Mouse (Mus musculus) MEL (cell line): Measurements from ENCODE around the gene Rbfox2.

Experiments
- CHD2 ChIP-seq: IDR thresholded peaks from 2 replicates; pipeline ENCODE4 v1.6.1; 2011; ENCODE audit warnings: low read length, improper control_type of control experiment
- MYC ChIP-seq: IDR thresholded peaks from 2 replicates; pipeline ENCODE4 v1.6.1; 2011; ENCODE audit warnings: low read depth, mild to moderate bottlenecking, low read length, improper control_type of control experiment, moderate library complexity

DNA sequence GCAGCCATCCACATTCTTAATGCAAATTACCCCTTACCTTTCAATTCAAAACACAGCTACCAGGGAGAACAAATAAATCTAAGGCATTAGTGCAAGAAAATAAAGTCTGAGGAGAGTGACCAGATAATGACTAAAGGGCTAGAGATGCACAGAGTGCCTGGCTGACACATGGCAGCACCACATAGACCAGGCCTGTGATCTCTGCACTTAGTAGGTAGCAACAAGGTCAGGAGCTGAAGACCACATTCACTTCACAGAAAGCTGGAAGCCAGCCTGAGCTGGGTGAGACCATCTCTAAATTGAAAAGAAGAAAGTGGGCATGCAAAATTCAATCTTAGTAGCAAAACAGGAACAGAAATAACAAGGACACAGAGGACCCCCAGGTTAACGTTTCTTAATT lies 30.5 kb downstream of the Rbfox2 start:
- no peak for TF ChIP-seq MYC
- no peak for TF ChIP-seq CHD2
